Mouse (Mus musculus) layer of hippocampus, adult 9-11 months (tissue): ENCODE data around the gene Pyroxd2.

Source experiments
- DNase-seq: peaks from one replicate; pipeline ENCODE4 v3.0.0; 2022

Pyroxd2 gene

GRCm38 (mm10) chr19:42745084-42745868 is 7.3 kb downstream of the Pyroxd2 start:
- DNase-seq = no peak

- DNase-seq = peak; percentile 55
Measured at GRCm38 (mm10) chr19:42744162-42744586, 8.4 kb downstream of the Pyroxd2 start.

GRCm38 (mm10) chr19:42743261-42743660 is 9.3 kb downstream of the Pyroxd2 start:
- no peak for DNase-seq

GRCm38 (mm10) chr19:42741884-42742283 is 10.7 kb downstream of the Pyroxd2 start:
- DNase-seq = peak; percentile 60

- DNase-seq = no peak
Measured at GRCm38 (mm10) chr19:42740163-42740899, 12.2 kb downstream of the Pyroxd2 start.

- DNase-seq = no peak
Measured at GRCm38 (mm10) chr19:42739734-42740133, 12.8 kb downstream of the Pyroxd2 start.

GRCm38 (mm10) chr19:42737753-42738152 is 14.8 kb downstream of the Pyroxd2 start:
- DNase-seq = no peak

GRCm38 (mm10) chr19:42734982-42735381 is 17.6 kb downstream of the Pyroxd2 start:
- DNase-seq = no peak

- DNase-seq = no peak
Measured at GRCm38 (mm10) chr19:42727424-42727823, 25.2 kb downstream of the Pyroxd2 start.

GRCm38 (mm10) chr19:42726766-42727165 is 25.8 kb downstream of the Pyroxd2 start:
- no peak for DNase-seq

- DNase-seq = no peak
Measured at GRCm38 (mm10) chr19:42725973-42726350, 26.6 kb downstream of the Pyroxd2 start.

GRCm38 (mm10) chr19:42725056-42725972 is 27.3 kb downstream of the Pyroxd2 start:
- DNase-seq = no peak

GRCm38 (mm10) chr19:42723302-42723701 is 29.3 kb downstream of the Pyroxd2 start:
- no peak for DNase-seq

- no peak for DNase-seq
Measured at GRCm38 (mm10) chr19:42722500-42722899, 30.1 kb downstream of the Pyroxd2 start.

- no peak for DNase-seq
Measured at GRCm38 (mm10) chr19:42718101-42718500, 34.5 kb downstream of the Pyroxd2 start.

GRCm38 (mm10) chr19:42717668-42718067 is 34.9 kb downstream of the Pyroxd2 start:
- DNase-seq = no peak

- peak; percentile 84 for DNase-seq
Measured at GRCm38 (mm10) chr19:42716507-42716906, 36.1 kb downstream of the Pyroxd2 start.

GRCm38 (mm10) chr19:42713770-42714169 is 38.8 kb downstream of the Pyroxd2 start:
- no peak for DNase-seq

- DNase-seq = no peak
Measured at GRCm38 (mm10) chr19:42699426-42699825, 53.1 kb downstream of the Pyroxd2 start.

- DNase-seq = no peak
Measured at GRCm38 (mm10) chr19:42698576-42698975, 54.0 kb downstream of the Pyroxd2 start.

GRCm38 (mm10) chr19:42697336-42697735 is 55.2 kb downstream of the Pyroxd2 start:
- no peak for DNase-seq

- DNase-seq = no peak
Measured at GRCm38 (mm10) chr19:42690256-42690655, 62.3 kb downstream of the Pyroxd2 start.

GRCm38 (mm10) chr19:42689786-42690185 is 62.8 kb downstream of the Pyroxd2 start:
- DNase-seq = no peak
